Mouse (Mus musculus) intestine, embryonic 16.5 days (tissue): ENCODE data around the gene Hist1h2ac. TPM values are rescaled to one million over a fixed set of nuclear protein-coding genes. Genes with fewer than 3 reads are reported as not detected.

Experiments used
- ATAC-seq: fragments of 200-750 bp; cut with Nextera tagmentation; 2 replicates; pipeline ENCODE4 v1.8.0; 2017; ENCODE audit warnings: moderate TSS enrichment, moderate library complexity
- H3K27ac ChIP-seq: fragments of 300-500 bp; sonication (generic); 2 replicates; pipeline ENCODE4 v1.5.1; 2014; ENCODE audit warnings: mild to moderate bottlenecking, low read length
- H3K27me3 ChIP-seq: fragments of 300-500 bp; sonication (generic); replicated peaks from 2 replicates; pipeline ENCODE4 v1.6.1; 2014; ENCODE audit warnings: low read length, control low read depth, mixed read lengths; ENCODE audit not compliant: control insufficient read depth, insufficient read depth
- H3K36me3 ChIP-seq: fragments of 300-500 bp; sonication (generic); 2 replicates; pipeline ENCODE4 v1.6.1; 2014; ENCODE audit warnings: low read length, control low read depth; ENCODE audit not compliant: control insufficient read depth, insufficient read depth
- H3K4me1 ChIP-seq: fragments of 300-500 bp; sonication (generic); 2 replicates; pipeline ENCODE4 v1.6.1; 2014; ENCODE audit warnings: low read length, control low read depth, mixed read lengths; ENCODE audit not compliant: control insufficient read depth, insufficient read depth
- H3K4me2 ChIP-seq: fragments of 300-500 bp; sonication (generic); 2 replicates; pipeline ENCODE4 v1.6.1; 2014; ENCODE audit warnings: low read depth, low read length, control low read depth
- H3K4me3 ChIP-seq: fragments of 300-500 bp; sonication (generic); 2 replicates; pipeline ENCODE4 v1.5.1; 2014; ENCODE audit warnings: mild to moderate bottlenecking, low read length
- H3K9ac ChIP-seq: fragments of 300-500 bp; sonication (generic); 2 replicates; pipeline ENCODE4 v1.6.1; 2014; ENCODE audit warnings: low read depth, low read length
- H3K9me3 ChIP-seq: fragments of 300-500 bp; sonication (generic); 2 replicates; pipeline ENCODE4 v1.6.1; 2016; ENCODE audit warnings: low read length, control low read depth; ENCODE audit not compliant: control insufficient read depth
- WGBS: fragments of 180-500 bp; shearing (Covaris S2); extraction: QIAGEN DNeasy Blood & Tissue Kit; methylation state at CpG from one replicate; pipeline ENCODE4 v1.1.7; 2014; 5-methylcytosine and 5-hydroxymethylcytosine counted together
- microRNA-seq: library from miRNA; unstranded; fragments of <30 nt; microRNA quantifications from one replicate; pipeline ENCODE4, GENCODE M21; 2016
- polyA plus RNA-seq: library from polyadenylated mRNA; unstranded; fragments of >200 nt; fragmentation: Nextera tagmentation; extraction: Ambion mirVana; gene quantifications from 2 replicates; pipeline ENCODE4 v1.2.1, GENCODE M21; 2015

Hist1h2ac gene
- polyA plus RNA-seq, 1 experiment from 2014 or later, result 1.0 TPM

- ATAC-seq, result no peak
- peak overlapping the region; percentile 64 for H3K9ac ChIP-seq
- no peaks in the 10 kb centered on the region for H3K9me3 ChIP-seq
- peaks cover 11% of the 10 kb centered on the region; the same call in 1 of the 2 replicates for H3K4me1 ChIP-seq
- H3K4me2 ChIP-seq, result peak overlapping the region; percentile 58
- WGBS, result 23% methylated on average over 1 of the region's 1 CpGs
- no peaks in the 10 kb centered on the region for H3K27me3 ChIP-seq
- H3K36me3 ChIP-seq, result no peaks in the 10 kb centered on the region
- H3K27ac ChIP-seq, result peak overlapping the region; percentile 96
- peak overlapping the region; percentile 47 for H3K4me3 ChIP-seq
Measured at GRCm38 (mm10) chr13:23682623-23682946, 1.2 kb downstream of the Hist1h2ac start.

GRCm38 (mm10) chr13:23681990-23682582 is 1.7 kb downstream of the Hist1h2ac start:
- 85% methylated on average over 6 of the region's 6 CpGs for WGBS
- Histone ChIP-seq H3K4me1 (peaks cover 11% of the 10 kb centered on the region; the same call in 1 of the 2 replicates), H3K4me2 (peak overlapping the region; percentile 58; the same call in 1 of the 2 replicates), H3K9me3 (no peaks in the 10 kb centered on the region), H3K4me3 (no peak overlapping the region; the same call in 1 of the 2 replicates), H3K27ac (peak overlapping the region; percentile 96), H3K27me3 (no peaks in the 10 kb centered on the region), H3K9ac (no peak overlapping the region), H3K36me3 (no peaks in the 10 kb centered on the region)
- ATAC-seq, result no peak

GRCm38 (mm10) chr13:23662536-23662935 is 21.2 kb downstream of the Hist1h2ac start:
- Histone ChIP-seq H3K36me3 (no peaks in the 10 kb centered on the region), H3K4me2 (no peak overlapping the region), H3K9me3 (no peaks in the 10 kb centered on the region), H3K4me3 (no peak overlapping the region), H3K27ac (no peak overlapping the region), H3K9ac (no peak overlapping the region), H3K27me3 (no peaks in the 10 kb centered on the region), H3K4me1 (no peaks in the 10 kb centered on the region)
- 70% methylated on average over 3 of the region's 3 CpGs for WGBS
- no peak for ATAC-seq

GRCm38 (mm10) chr13:23659636-23660366 is 23.9 kb downstream of the Hist1h2ac start:
- Histone ChIP-seq H3K27me3 (no peaks in the 10 kb centered on the region), H3K36me3 (no peaks in the 10 kb centered on the region), H3K4me2 (no peak overlapping the region), H3K27ac (no peak overlapping the region), H3K9me3 (no peaks in the 10 kb centered on the region), H3K4me3 (no peak overlapping the region), H3K4me1 (no peaks in the 10 kb centered on the region), H3K9ac (no peak overlapping the region)
- ATAC-seq, result no peak
- 68% methylated on average over 6 of the region's 6 CpGs for WGBS

Small RNAs within 50 kb of the gene (microRNA-seq; reads per million reads assigned to microRNA genes)
- not detected for gene Gm44350

Other genes with a start within 250 kb of the Hist1h2ac start
- gene Btn1a1, start 218.0 kb downstream of the Hist1h2ac start, polyA plus RNA-seq, result 0.07 and 0.11 TPM in 2 replicates
- gene Btn2a2, start 195.1 kb downstream of the Hist1h2ac start, polyA plus RNA-seq, result 0.12 TPM in 2 replicates
- gene Hist1h4h, start 152.9 kb downstream of the Hist1h2ac start, polyA plus RNA-seq, result 3.5 and 3.7 TPM in 2 replicates
- 2.5 and 3.6 TPM in 2 replicates for gene Hist1h2af, start 150.0 kb downstream of the Hist1h2ac start, polyA plus RNA-seq
- 2.6 and 3.7 TPM in 2 replicates for gene Hist1h3g, start 148.5 kb downstream of the Hist1h2ac start, polyA plus RNA-seq
- 0.65 and 0.94 TPM in 2 replicates for gene Hist1h2bh, start 140.6 kb downstream of the Hist1h2ac start, polyA plus RNA-seq
- gene Hist1h3f, start 139.9 kb downstream of the Hist1h2ac start, polyA plus RNA-seq, result 0.44 and 0.60 TPM in 2 replicates
- gene Hist1h4f, start 132.3 kb downstream of the Hist1h2ac start, polyA plus RNA-seq, result 0.68 and 0.98 TPM in 2 replicates
- 0.28 and 0.42 TPM in 2 replicates for gene Hist1h1d, start 130.7 kb downstream of the Hist1h2ac start, polyA plus RNA-seq
- 2.7 and 4.1 TPM in 2 replicates for gene Hist1h3e, start 121.6 kb downstream of the Hist1h2ac start, polyA plus RNA-seq
- 39.1 and 46.5 TPM in 2 replicates for gene Hist1h2ae, start 112.7 kb downstream of the Hist1h2ac start, polyA plus RNA-seq
- 8.7 and 8.8 TPM in 2 replicates for gene Hist1h2bg, start 112.6 kb downstream of the Hist1h2ac start, polyA plus RNA-seq
- gene Hist1h2bf, start 109.8 kb downstream of the Hist1h2ac start, polyA plus RNA-seq, result 0.62 and 2.1 TPM in 2 replicates
- gene Hist1h2ad, start 109.6 kb downstream of the Hist1h2ac start, polyA plus RNA-seq, result 0.65 and 2.7 TPM in 2 replicates
- 3.8 and 4.8 TPM in 2 replicates for gene Hist1h3d, start 108.2 kb downstream of the Hist1h2ac start, polyA plus RNA-seq
- gene Hist1h4d, start 102.3 kb downstream of the Hist1h2ac start, polyA plus RNA-seq, result 61.7 and 73.9 TPM in 2 replicates
- gene Hist1h2be, start 62.8 kb downstream of the Hist1h2ac start, polyA plus RNA-seq, result 1.4 and 2.3 TPM in 2 replicates
- 10.4 and 13.7 TPM in 2 replicates for gene Hist1h1e, start 61.4 kb downstream of the Hist1h2ac start, polyA plus RNA-seq
- 101 and 110 TPM in 2 replicates for gene Hist1h2bc, start 251 bp upstream of the Hist1h2ac start, polyA plus RNA-seq
- gene Hist1h1t, start 11.9 kb upstream of the Hist1h2ac start, polyA plus RNA-seq, result 0.15 and 0.20 TPM in 2 replicates
- 2.9 and 3.1 TPM in 2 replicates for gene Hist1h4c, start 14.5 kb upstream of the Hist1h2ac start, polyA plus RNA-seq
- gene Hfe, start 26.9 kb upstream of the Hist1h2ac start, polyA plus RNA-seq, result 8.5 and 9.7 TPM in 2 replicates
- 33.6 and 35.3 TPM in 2 replicates for gene Hist1h1c, start 54.9 kb upstream of the Hist1h2ac start, polyA plus RNA-seq
- gene Hist1h3c, start 61.7 kb upstream of the Hist1h2ac start, polyA plus RNA-seq, result 3.2 and 4.9 TPM in 2 replicates
- 1.7 and 2.0 TPM in 2 replicates for gene Hist1h2bb, start 62.8 kb upstream of the Hist1h2ac start, polyA plus RNA-seq
- 16.9 and 20.0 TPM in 2 replicates for gene Hist1h2ab, start 67.2 kb upstream of the Hist1h2ac start, polyA plus RNA-seq
- 4.7 and 7.4 TPM in 2 replicates for gene Hist1h3b, start 68.3 kb upstream of the Hist1h2ac start, polyA plus RNA-seq
- 1.4 and 2.1 TPM in 2 replicates for gene Hist1h4b, start 73.1 kb upstream of the Hist1h2ac start, polyA plus RNA-seq
- 0.60 TPM in 1 of 2 replicates, not detected in the other for gene Hist1h4a, start 77.3 kb upstream of the Hist1h2ac start, polyA plus RNA-seq
- gene Hist1h3a, start 78.4 kb upstream of the Hist1h2ac start, polyA plus RNA-seq, result 3.1 and 4.2 TPM in 2 replicates
- gene Hist1h1a, start 79.7 kb upstream of the Hist1h2ac start, polyA plus RNA-seq, result 0.38 and 0.99 TPM in 2 replicates
- 0.11 and 0.12 TPM in 2 replicates for gene Trim38, start 86.0 kb upstream of the Hist1h2ac start, polyA plus RNA-seq
- gene Slc17a2, start 123.0 kb upstream of the Hist1h2ac start, polyA plus RNA-seq, result 0.11 TPM in 1 of 2 replicates, not detected in the other
- gene Slc17a3, start 155.5 kb upstream of the Hist1h2ac start, polyA plus RNA-seq, result 0.22 and 0.35 TPM in 2 replicates
- 0.77 and 0.97 TPM in 2 replicates for gene Slc17a1, start 183.8 kb upstream of the Hist1h2ac start, polyA plus RNA-seq
- gene Slc17a4, start 231.1 kb upstream of the Hist1h2ac start, polyA plus RNA-seq, result 24.8 and 31.7 TPM in 2 replicates